Mouse (Mus musculus) brain, embryonic 14.5 days (tissue): ENCODE data around the gene Gm45717. TPM values are rescaled to one million over a fixed set of nuclear protein-coding genes. Genes with fewer than 3 reads are reported as not detected.
A peak's percentile ranks its signal among the peaks of the same experiment; 100 is the strongest.

Source experiments
- DNase-seq: peaks from one replicate; pipeline ENCODE4 v3.0.0-alpha.2; 2011; ENCODE audit warnings: low read depth
- CTCF ChIP-seq: fragments of 200-500 bp; IDR thresholded peaks from 2 replicates; pipeline ENCODE4 v1.5.1; 2012; ENCODE audit warnings: inconsistent platforms, mild to moderate bottlenecking, moderate library complexity, borderline replicate concordance; ENCODE audit not compliant: insufficient read depth, insufficient read length; ENCODE audit errors: extremely low read depth
- POLR2A ChIP-seq: fragments of 200-500 bp; IDR thresholded peaks from 2 replicates; pipeline ENCODE4 v1.6.1; 2012; ENCODE audit warnings: mild to moderate bottlenecking, inconsistent platforms, borderline replicate concordance; ENCODE audit not compliant: poor library complexity, insufficient read depth, insufficient read length, severe bottlenecking; ENCODE audit errors: extremely low read depth
- polyA plus RNA-seq: library from polyadenylated mRNA; depleted of rRNA; stranded (reverse); fragments of >200 nt; gene quantifications from 2 replicates; pipeline ENCODE4 v1.2.3, GENCODE M21; 2012

Gene Gm45717
- polyA plus RNA-seq, 1 experiment: not detected

- TF ChIP-seq POLR2A (no peak), CTCF (no peak)
- DNase-seq: no peak
Measured at GRCm38 (mm10) chr7:140961416-140961815, 5.7 kb upstream of the Gm45717 start.

- no peak for DNase-seq
- TF ChIP-seq CTCF (no peak), POLR2A (no peak)
Measured at GRCm38 (mm10) chr7:140960026-140960425, 4.3 kb upstream of the Gm45717 start.

- DNase-seq: peak; percentile 76
- no peak for TF ChIP-seq POLR2A
- peak; percentile 33; the same call in 1 of the 2 replicates for TF ChIP-seq CTCF
Measured at GRCm38 (mm10) chr7:140959181-140959901, 3.6 kb upstream of the Gm45717 start.

- TF ChIP-seq POLR2A (no peak), CTCF (no peak)
- no peak for DNase-seq
Measured at GRCm38 (mm10) chr7:140956556-140956869, 776 bp upstream of the Gm45717 start.

GRCm38 (mm10) chr7:140955342-140955741, 395 bp downstream of the Gm45717 start:
- TF ChIP-seq CTCF (no peak), POLR2A (no peak)

GRCm38 (mm10) chr7:140954733-140955071, 1.0 kb downstream of the Gm45717 start:
- DNase-seq: no peak
- TF ChIP-seq POLR2A (no peak), CTCF (no peak)

More at GRCm38 (mm10) chr7:140955342-140955741, 395 bp downstream of the Gm45717 start:
- peak; percentile 27 for DNase-seq

GRCm38 (mm10) chr7:140953800-140954732, 1.7 kb downstream of the Gm45717 start:
- DNase-seq: no peak
- no peak for TF ChIP-seq CTCF
- no peak for TF ChIP-seq POLR2A

- TF ChIP-seq CTCF: no peak
- no peak for TF ChIP-seq POLR2A
- no peak for DNase-seq
Measured at GRCm38 (mm10) chr7:140953133-140953532, 2.6 kb downstream of the Gm45717 start.

GRCm38 (mm10) chr7:140952441-140952840, 3.3 kb downstream of the Gm45717 start:
- DNase-seq: no peak
- TF ChIP-seq POLR2A (no peak), CTCF (no peak)

GRCm38 (mm10) chr7:140951765-140952164, 4.0 kb downstream of the Gm45717 start:
- TF ChIP-seq POLR2A (no peak), CTCF (no peak)
- no peak for DNase-seq

GRCm38 (mm10) chr7:140951051-140951450, 4.7 kb downstream of the Gm45717 start:
- TF ChIP-seq POLR2A (no peak), CTCF (no peak)
- no peak for DNase-seq
